Mouse (Mus musculus) limb, embryonic 12.5 days (tissue): Measurements from ENCODE around the gene P2ry13. TPM values are rescaled to one million over a fixed set of nuclear protein-coding genes. Genes with fewer than 3 reads are reported as not detected.

Experiments
- ATAC-seq: fragments of 200-750 bp; cut with Nextera tagmentation; 2 replicates; pipeline ENCODE4 v1.8.0; 2017; ENCODE audit warnings: low read depth, moderate TSS enrichment; ENCODE audit not compliant: insufficient number of reproducible peaks, insufficient read depth, low FRiP score, low TSS enrichment
- H3K27ac ChIP-seq: fragments of 300-500 bp; sonication (generic); 2 replicates; pipeline ENCODE4 v1.5.1; 2016; ENCODE audit warnings: mild to moderate bottlenecking, moderate library complexity
- H3K27me3 ChIP-seq: fragments of 300-500 bp; sonication (generic); 2 replicates; pipeline ENCODE4 v1.6.1; 2016; ENCODE audit warnings: mild to moderate bottlenecking, moderate library complexity
- H3K36me3 ChIP-seq: fragments of 300-500 bp; sonication (generic); 2 replicates; pipeline ENCODE4 v1.6.1; 2016; ENCODE audit warnings: mild to moderate bottlenecking, moderate library complexity
- H3K4me1 ChIP-seq: fragments of 300-500 bp; sonication (generic); replicated peaks from 2 replicates; pipeline ENCODE4 v1.6.1; 2016
- H3K4me2 ChIP-seq: fragments of 300-500 bp; sonication (generic); 2 replicates; pipeline ENCODE4 v1.6.1; 2016; ENCODE audit warnings: mild to moderate bottlenecking, moderate library complexity
- H3K4me3 ChIP-seq: fragments of 300-500 bp; sonication (generic); replicated peaks from 2 replicates; pipeline ENCODE4 v1.5.1; 2016; ENCODE audit warnings: mild to moderate bottlenecking
- H3K9ac ChIP-seq: fragments of 300-500 bp; sonication (generic); replicated peaks from 2 replicates; pipeline ENCODE4 v1.6.1; 2016; ENCODE audit warnings: mild to moderate bottlenecking, moderate library complexity
- H3K9me3 ChIP-seq: fragments of 300-500 bp; sonication (generic); 2 replicates; pipeline ENCODE4 v1.6.1; 2016; ENCODE audit warnings: mild to moderate bottlenecking, moderate library complexity
- WGBS: fragments of 180-500 bp; shearing (Covaris S2); methylation state at CpG from one replicate; pipeline ENCODE4 v1.1.7; 2016; 5-methylcytosine and 5-hydroxymethylcytosine counted together
- polyA plus RNA-seq: library from polyadenylated mRNA; unstranded; fragments of >200 nt; fragmentation: Nextera tagmentation; extraction: Ambion mirVana; gene quantifications from 2 replicates; pipeline ENCODE4 v1.2.1, GENCODE M21; 2016

The P2ry13 gene
- polyA plus RNA-seq, 1 experiment from 2014 or later = 0.68 TPM

GRCm38 (mm10) chr3:59194938-59195337 lies 15.7 kb downstream of the P2ry13 start, which contains the start of gene Gpr87:
TSS of gene Gpr87 (minus strand) at chr3:59195104.
- H3K27me3 ChIP-seq = no peaks in the 10 kb centered on the region
- H3K9ac ChIP-seq = no peak within 1 kb of the TSS
- H3K27ac ChIP-seq = no peak within 1 kb of the TSS
- no peaks in the 10 kb centered on the region for H3K9me3 ChIP-seq
- H3K36me3 ChIP-seq = no peaks in the 10 kb centered on the region
- H3K4me1 ChIP-seq = no peaks in the 10 kb centered on the region
- no peak within 1 kb of the TSS for H3K4me2 ChIP-seq
- no peak within 1 kb of the TSS for H3K4me3 ChIP-seq
- WGBS = 83% methylated on average over 7 of the region's 7 CpGs
- ATAC-seq = no peak

GRCm38 (mm10) chr3:59194099-59194498 lies 16.6 kb downstream of the P2ry13 start:
- H3K27me3 ChIP-seq = no peaks in the 10 kb centered on the region
- ATAC-seq = no peak
- WGBS = 91% methylated on average over 7 of the region's 7 CpGs
- H3K9ac ChIP-seq = no peak overlapping the region
- H3K4me2 ChIP-seq = no peak overlapping the region
- H3K4me1 ChIP-seq = no peaks in the 10 kb centered on the region
- no peaks in the 10 kb centered on the region for H3K36me3 ChIP-seq
- H3K27ac ChIP-seq = no peak overlapping the region
- H3K9me3 ChIP-seq = no peaks in the 10 kb centered on the region
- H3K4me3 ChIP-seq = no peak overlapping the region

- Histone ChIP-seq H3K27me3 (no peaks in the 10 kb centered on the region), H3K9me3 (no peaks in the 10 kb centered on the region), H3K4me1 (no peaks in the 10 kb centered on the region), H3K27ac (no peak overlapping the region), H3K4me3 (no peak overlapping the region), H3K4me2 (no peak overlapping the region), H3K9ac (no peak overlapping the region), H3K36me3 (no peaks in the 10 kb centered on the region)
- ATAC-seq = no peak
- 93% methylated on average over 6 of the region's 6 CpGs for WGBS
Measured at GRCm38 (mm10) chr3:59191674-59192073, 19.0 kb downstream of the P2ry13 start.

GRCm38 (mm10) chr3:59187336-59187735 lies 23.3 kb downstream of the P2ry13 start:
- no peak overlapping the region for H3K4me2 ChIP-seq
- no peak overlapping the region for H3K4me3 ChIP-seq
- no peak overlapping the region for H3K27ac ChIP-seq
- H3K4me1 ChIP-seq = no peaks in the 10 kb centered on the region
- ATAC-seq = no peak
- H3K27me3 ChIP-seq = no peaks in the 10 kb centered on the region
- H3K9ac ChIP-seq = no peak overlapping the region
- no peaks in the 10 kb centered on the region for H3K9me3 ChIP-seq
- no peaks in the 10 kb centered on the region for H3K36me3 ChIP-seq
- WGBS = 82% methylated on average over 4 of the region's 4 CpGs

- Histone ChIP-seq H3K9ac (no peak overlapping the region), H3K9me3 (no peaks in the 10 kb centered on the region), H3K27me3 (no peaks in the 10 kb centered on the region), H3K4me3 (no peak overlapping the region), H3K27ac (no peak overlapping the region), H3K4me1 (no peaks in the 10 kb centered on the region), H3K36me3 (no peaks in the 10 kb centered on the region), H3K4me2 (no peak overlapping the region)
- ATAC-seq = no peak
- WGBS = 87% methylated on average over 4 of the region's 4 CpGs
Measured at GRCm38 (mm10) chr3:59185662-59186061, 25.0 kb downstream of the P2ry13 start.

- no peaks in the 10 kb centered on the region for H3K27me3 ChIP-seq
- no peak overlapping the region for H3K4me3 ChIP-seq
- H3K27ac ChIP-seq = no peak overlapping the region
- H3K36me3 ChIP-seq = no peaks in the 10 kb centered on the region
- H3K9ac ChIP-seq = no peak overlapping the region
- H3K4me1 ChIP-seq = no peaks in the 10 kb centered on the region
- no peaks in the 10 kb centered on the region for H3K9me3 ChIP-seq
- H3K4me2 ChIP-seq = no peak overlapping the region
- no peak for ATAC-seq
Measured at GRCm38 (mm10) chr3:59182129-59182528, 28.6 kb downstream of the P2ry13 start.

GRCm38 (mm10) chr3:59181134-59181533 lies 29.5 kb downstream of the P2ry13 start:
- no peak overlapping the region for H3K27ac ChIP-seq
- H3K4me1 ChIP-seq = no peaks in the 10 kb centered on the region
- H3K27me3 ChIP-seq = no peaks in the 10 kb centered on the region
- H3K36me3 ChIP-seq = no peaks in the 10 kb centered on the region
- 69% methylated on average over 5 of the region's 5 CpGs for WGBS
- no peak overlapping the region for H3K9ac ChIP-seq
- no peak overlapping the region for H3K4me3 ChIP-seq
- ATAC-seq = no peak
- H3K4me2 ChIP-seq = no peak overlapping the region
- H3K9me3 ChIP-seq = no peaks in the 10 kb centered on the region

GRCm38 (mm10) chr3:59176871-59177270 lies 33.8 kb downstream of the P2ry13 start:
- no peak overlapping the region for H3K27ac ChIP-seq
- H3K27me3 ChIP-seq = no peaks in the 10 kb centered on the region
- H3K36me3 ChIP-seq = no peaks in the 10 kb centered on the region
- 78% methylated on average over 5 of the region's 5 CpGs for WGBS
- no peak for ATAC-seq
- no peak overlapping the region for H3K4me3 ChIP-seq
- H3K9ac ChIP-seq = no peak overlapping the region
- no peaks in the 10 kb centered on the region for H3K4me1 ChIP-seq
- H3K9me3 ChIP-seq = no peaks in the 10 kb centered on the region
- no peak overlapping the region for H3K4me2 ChIP-seq

- Histone ChIP-seq H3K4me1 (no peaks in the 10 kb centered on the region), H3K4me3 (no peak overlapping the region), H3K27me3 (no peaks in the 10 kb centered on the region), H3K36me3 (no peaks in the 10 kb centered on the region), H3K9me3 (no peaks in the 10 kb centered on the region), H3K27ac (no peak overlapping the region), H3K4me2 (no peak overlapping the region), H3K9ac (no peak overlapping the region)
- 25% methylated on average over 5 of the region's 5 CpGs for WGBS
- peak; percentile 71; the same call in 1 of the 2 replicates for ATAC-seq
Measured at GRCm38 (mm10) chr3:59175234-59175633, 35.4 kb downstream of the P2ry13 start.

GRCm38 (mm10) chr3:59174426-59175154 lies 36.1 kb downstream of the P2ry13 start:
- ATAC-seq = no peak
- Histone ChIP-seq H3K9ac (no peak overlapping the region), H3K4me3 (no peak overlapping the region), H3K27me3 (no peaks in the 10 kb centered on the region), H3K36me3 (no peaks in the 10 kb centered on the region), H3K9me3 (no peaks in the 10 kb centered on the region), H3K4me2 (no peak overlapping the region), H3K27ac (no peak overlapping the region), H3K4me1 (no peaks in the 10 kb centered on the region)
- 82% methylated on average over 6 of the region's 6 CpGs for WGBS

- no peak overlapping the region for H3K4me2 ChIP-seq
- no peaks in the 10 kb centered on the region for H3K9me3 ChIP-seq
- no peak overlapping the region for H3K4me3 ChIP-seq
- no peaks in the 10 kb centered on the region for H3K4me1 ChIP-seq
- no peaks in the 10 kb centered on the region for H3K36me3 ChIP-seq
- no peak overlapping the region for H3K27ac ChIP-seq
- WGBS = 38% methylated on average over 2 of the region's 2 CpGs
- no peak overlapping the region for H3K9ac ChIP-seq
- no peaks in the 10 kb centered on the region for H3K27me3 ChIP-seq
- ATAC-seq = no peak
Measured at GRCm38 (mm10) chr3:59169921-59170627, 40.6 kb downstream of the P2ry13 start.
